Comparison of ENCODE assay signal across 17 mouse cellular contexts in genomic region chr16:44761811-44762210, GRCm38 (mm10). TPM values are rescaled to one million over a fixed set of nuclear protein-coding genes. Genes with fewer than 3 reads are reported as not detected.
DNase-seq lines count a peak whose midpoint lies in the region; ATAC-seq and TF ChIP-seq lines count a peak whose summit lies in the region.
"Had no signal": no experiment of that assay in that cellular context is flagged by ENCODE, and none has a peak within 500 bp of the region (broad histone marks: within the 10 kb centered on the region; RNA-seq: fewer than 3 reads in every experiment).

No protein-coding gene starts in this region.

- no peak overlapping the region for H3K4me2 ChIP-seq in forebrain, embryonic 14.5 days (ENCODE audit: low read length)
- H3K4me2 ChIP-seq in forebrain, embryonic 11.5 days (ENCODE audit: low read depth, low read length, severe bottlenecking) = no peak overlapping the region
- H3K4me2 ChIP-seq in liver, embryonic 14.5 days (ENCODE audit: low read depth) = no peak overlapping the region
- no peak overlapping the region for H3K4me2 ChIP-seq in liver, embryonic 11.5 days
- H3K4me2 ChIP-seq: limb, embryonic 12.5 days; lung, embryonic 15.5 days had no signal

- peak; percentile 12 for DNase-seq in forebrain, embryonic 14.5 days (ENCODE audit: low spot score)
- DNase-seq in forebrain, embryonic 11.5 days (ENCODE audit: low spot score) = no peak
- DNase-seq in liver, embryonic 14.5 days (ENCODE audit: low read depth in 3 of 3, low spot score in 3 of 3) = no peak
- no peak for DNase-seq in liver, embryonic 11.5 days (ENCODE audit: low spot score)
- peak; percentile 48 for DNase-seq in NIH3T3 (ENCODE audit: low read depth)
- DNase-seq in naive thymus-derived CD4-positive, alpha-beta T cell, adult 2 months (ENCODE audit: low read depth) = peak; percentile 67
- DNase-seq in thymus, postnatal 0 days (ENCODE audit: low spot score) = no peak
- no peak for DNase-seq in layer of hippocampus, adult 11-12 months (ENCODE audit: low spot score)
- DNase-seq: cerebellum, adult 8-10 months; embryo, embryonic 11 days; heart, postnatal 14 days; kidney, postnatal 14 days; right cerebral cortex, postnatal 25 days; thymus, adult 18-20 months had no signal

- H3K4me1 ChIP-seq in forebrain, embryonic 14.5 days (ENCODE audit: control insufficient read depth, insufficient read depth, low read length) = no peaks in the 10 kb centered on the region
- H3K4me1 ChIP-seq in forebrain, embryonic 11.5 days (replicated peaks; ENCODE audit: control insufficient read depth, insufficient read depth, low read length) = no peaks in the 10 kb centered on the region
- H3K4me1 ChIP-seq in liver, embryonic 14.5 days (replicated peaks; ENCODE audit: control insufficient read depth in 2 of 2, insufficient read depth in 2 of 2, low read length in 1 of 2) = peaks cover 0 to 7% of the 10 kb centered on the region in 2 experiments; a peak in 3 of 4 replicates
- 0 out of 2 replicates have a peak, but pooled peaks cover 2% of the 10 kb centered on the region for H3K4me1 ChIP-seq in liver, embryonic 11.5 days (replicated peaks; ENCODE audit: control insufficient read depth, insufficient read depth, low read length)
- H3K4me1 ChIP-seq: limb, embryonic 12.5 days; lung, embryonic 15.5 days; midbrain, embryonic 10.5 days had no signal

- H3K27me3 ChIP-seq in forebrain, embryonic 14.5 days (replicated peaks; ENCODE audit: control insufficient read depth, insufficient read depth, low read length) = no peaks in the 10 kb centered on the region
- H3K27me3 ChIP-seq in forebrain, embryonic 11.5 days (ENCODE audit: control insufficient read depth, insufficient read depth, low read length) = no peaks in the 10 kb centered on the region
- H3K27me3 ChIP-seq in liver, embryonic 14.5 days (ENCODE audit: control insufficient read depth, insufficient read depth, low read length) = no peaks in the 10 kb centered on the region
- no peaks in the 10 kb centered on the region for H3K27me3 ChIP-seq in liver, embryonic 11.5 days (replicated peaks; ENCODE audit: control insufficient read depth, insufficient read depth, low read length)
- H3K27me3 ChIP-seq: limb, embryonic 12.5 days; lung, embryonic 15.5 days had no signal

- TF ChIP-seq CTCF in liver, embryonic 14.5 days (IDR thresholded peaks at IDR 0.05; ENCODE audit: low read depth) = peak; percentile 5; the same call in 1 of the 2 replicates

- H3K4me3 ChIP-seq in forebrain, embryonic 14.5 days (ENCODE audit: low read depth, low read length) = no peak overlapping the region
- no peak overlapping the region for H3K4me3 ChIP-seq in forebrain, embryonic 11.5 days (ENCODE audit: low read depth, low read length)
- H3K4me3 ChIP-seq in liver, embryonic 14.5 days (ENCODE audit: insufficient read depth in 1 of 2, low read depth in 2 of 2, low read length in 2 of 2) = no peak overlapping the region
- H3K4me3 ChIP-seq in liver, embryonic 11.5 days (ENCODE audit: low read depth, low read length) = no peak overlapping the region
- H3K4me3 ChIP-seq: limb, embryonic 12.5 days; lung, embryonic 15.5 days; midbrain, embryonic 10.5 days had no signal

- H3K36me3 ChIP-seq in forebrain, embryonic 14.5 days (ENCODE audit: control insufficient read depth, insufficient read depth, low read length) = no peaks in the 10 kb centered on the region
- H3K36me3 ChIP-seq in forebrain, embryonic 11.5 days (ENCODE audit: control insufficient read depth, insufficient read depth, low read length) = no peaks in the 10 kb centered on the region
- no peaks in the 10 kb centered on the region for H3K36me3 ChIP-seq in liver, embryonic 14.5 days (replicated peaks; ENCODE audit: control insufficient read depth, insufficient read depth, low read depth)
- H3K36me3 ChIP-seq in liver, embryonic 11.5 days (ENCODE audit: control insufficient read depth, insufficient read depth, low read length) = no peaks in the 10 kb centered on the region
- H3K36me3 ChIP-seq: limb, embryonic 12.5 days; lung, embryonic 15.5 days; midbrain, embryonic 10.5 days had no signal

- WGBS in forebrain, embryonic 14.5 days = 67% methylated on average over 1 of the region's 1 CpGs
- WGBS in forebrain, embryonic 11.5 days = 76% methylated on average over 1 of the region's 1 CpGs
- WGBS in liver, embryonic 14.5 days (ENCODE audit: insufficient replicate concordance) = 25% methylated on average over 1 of the region's 1 CpGs
- WGBS in liver, embryonic 11.5 days = 49% methylated on average over 1 of the region's 1 CpGs

- H3K9me3 ChIP-seq in forebrain, embryonic 14.5 days (replicated peaks; ENCODE audit: control insufficient read depth, low read length) = no peaks in the 10 kb centered on the region
- H3K9me3 ChIP-seq in forebrain, embryonic 11.5 days (ENCODE audit: control insufficient read depth, low read length) = no peaks in the 10 kb centered on the region
- H3K9me3 ChIP-seq in liver, embryonic 14.5 days (ENCODE audit: control insufficient read depth, low read length) = no peaks in the 10 kb centered on the region
- H3K9me3 ChIP-seq in liver, embryonic 11.5 days (ENCODE audit: control insufficient read depth, low read length) = no peaks in the 10 kb centered on the region
- H3K9me3 ChIP-seq: limb, embryonic 12.5 days; lung, embryonic 15.5 days; midbrain, embryonic 10.5 days had no signal

- ATAC-seq in forebrain, embryonic 14.5 days = no peak
- no peak for ATAC-seq in forebrain, embryonic 11.5 days (replicated peaks; ENCODE audit: low FRiP score)
- no peak for ATAC-seq in liver, embryonic 14.5 days (ENCODE audit: insufficient read depth)
- no peak for ATAC-seq in liver, embryonic 11.5 days (replicated peaks; ENCODE audit: low FRiP score)

- TF ChIP-seq EP300 in liver, embryonic 14.5 days (IDR thresholded peaks at IDR 0.05; ENCODE audit: low read depth) = no peak

- no peak overlapping the region for H3K9ac ChIP-seq in forebrain, embryonic 14.5 days (ENCODE audit: low read length)
- no peak overlapping the region for H3K9ac ChIP-seq in forebrain, embryonic 11.5 days (ENCODE audit: low read length)
- no peak overlapping the region for H3K9ac ChIP-seq in liver, embryonic 14.5 days (replicated peaks)
- no peak overlapping the region for H3K9ac ChIP-seq in liver, embryonic 11.5 days (ENCODE audit: low read depth, low read length)
- H3K9ac ChIP-seq: limb, embryonic 12.5 days; lung, embryonic 15.5 days had no signal

- H3K27ac ChIP-seq in forebrain, embryonic 14.5 days (ENCODE audit: low read depth, low read length) = no peak overlapping the region
- H3K27ac ChIP-seq in forebrain, embryonic 11.5 days (ENCODE audit: low read depth, low read length) = no peak overlapping the region
- H3K27ac ChIP-seq in liver, embryonic 14.5 days = no peak overlapping the region
- no peak overlapping the region for H3K27ac ChIP-seq in liver, embryonic 11.5 days (ENCODE audit: low read depth, low read length)
- H3K27ac ChIP-seq: limb, embryonic 12.5 days; lung, embryonic 15.5 days; midbrain, embryonic 10.5 days had no signal

RNA-seq across cellular contexts. Expression of gene Cd200r1, which starts 3.7 kb away (rescaled TPM):
- 0.70 and 1.1 TPM in 2 replicates for polyA plus RNA-seq in forebrain, embryonic 14.5 days (2014; fragmentation: Nextera tagmentation; extraction: Ambion mirVana)
- polyA plus RNA-seq in forebrain, embryonic 11.5 days (2014; fragmentation: Nextera tagmentation; extraction: Ambion mirVana) = 0.29 and 0.55 TPM in 2 replicates
- 1.2 and 2.1 TPM in 2 replicates for polyA plus RNA-seq in liver, embryonic 14.5 days (2012; rRNA removed)
- 3.1 and 3.4 TPM in 2 replicates for polyA plus RNA-seq in liver, embryonic 14.5 days (2014; fragmentation: Nextera tagmentation; extraction: Ambion mirVana)
- polyA plus RNA-seq in liver, embryonic 11.5 days (2014; fragmentation: Nextera tagmentation; extraction: Ambion mirVana) = 5.9 and 6.1 TPM in 2 replicates
- polyA plus RNA-seq in thymus, postnatal 0 days (2015; fragmentation: Nextera tagmentation; extraction: Ambion mirVana) = 1.8 and 2.7 TPM in 2 replicates

RNA-seq across cellular contexts. Expression of gene Gtpbp8, which starts 15.6 kb away (rescaled TPM):
- polyA plus RNA-seq in forebrain, embryonic 14.5 days (2014; fragmentation: Nextera tagmentation; extraction: Ambion mirVana) = 38.0 and 45.5 TPM in 2 replicates
- polyA plus RNA-seq in forebrain, embryonic 11.5 days (2014; fragmentation: Nextera tagmentation; extraction: Ambion mirVana) = 29.6 and 34.2 TPM in 2 replicates
- 2.6 and 4.1 TPM in 2 replicates for polyA plus RNA-seq in liver, embryonic 14.5 days (2012; rRNA removed)
- polyA plus RNA-seq in liver, embryonic 14.5 days (2014; fragmentation: Nextera tagmentation; extraction: Ambion mirVana) = 16.3 and 20.2 TPM in 2 replicates
- polyA plus RNA-seq in liver, embryonic 11.5 days (2014; fragmentation: Nextera tagmentation; extraction: Ambion mirVana) = 30.3 and 32.5 TPM in 2 replicates
- 26.8 and 28.0 TPM in 2 replicates for polyA plus RNA-seq in thymus, postnatal 0 days (2015; fragmentation: Nextera tagmentation; extraction: Ambion mirVana)

RNA-seq across cellular contexts. Expression of gene Nepro, which starts 37.7 kb away (rescaled TPM):
- polyA plus RNA-seq in forebrain, embryonic 14.5 days (2014; fragmentation: Nextera tagmentation; extraction: Ambion mirVana) = 3.8 and 4.5 TPM in 2 replicates
- polyA plus RNA-seq in forebrain, embryonic 11.5 days (2014; fragmentation: Nextera tagmentation; extraction: Ambion mirVana) = 11.9 and 13.2 TPM in 2 replicates
- polyA plus RNA-seq in liver, embryonic 14.5 days (2012; rRNA removed) = 2.2 and 3.9 TPM in 2 replicates
- polyA plus RNA-seq in liver, embryonic 14.5 days (2014; fragmentation: Nextera tagmentation; extraction: Ambion mirVana) = 2.4 and 2.8 TPM in 2 replicates
- 10.1 and 10.4 TPM in 2 replicates for polyA plus RNA-seq in liver, embryonic 11.5 days (2014; fragmentation: Nextera tagmentation; extraction: Ambion mirVana)
- 4.8 and 5.8 TPM in 2 replicates for polyA plus RNA-seq in thymus, postnatal 0 days (2015; fragmentation: Nextera tagmentation; extraction: Ambion mirVana)

RNA-seq across cellular contexts. Expression of gene Cd200r4, which starts 49.7 kb away (rescaled TPM):
- polyA plus RNA-seq in forebrain, embryonic 14.5 days (2014; fragmentation: Nextera tagmentation; extraction: Ambion mirVana) = not detected in 2 replicates
- 0.32 TPM in 1 of 2 replicates, not detected in the other for polyA plus RNA-seq in forebrain, embryonic 11.5 days (2014; fragmentation: Nextera tagmentation; extraction: Ambion mirVana)
- polyA plus RNA-seq in liver, embryonic 14.5 days (2012; rRNA removed) = 0.25 and 0.50 TPM in 2 replicates
- 0.52 and 0.53 TPM in 2 replicates for polyA plus RNA-seq in liver, embryonic 14.5 days (2014; fragmentation: Nextera tagmentation; extraction: Ambion mirVana)
- 0.17 and 0.51 TPM in 2 replicates for polyA plus RNA-seq in liver, embryonic 11.5 days (2014; fragmentation: Nextera tagmentation; extraction: Ambion mirVana)
- polyA plus RNA-seq in thymus, postnatal 0 days (2015; fragmentation: Nextera tagmentation; extraction: Ambion mirVana) = 0.31 and 0.36 TPM in 2 replicates
- polyA plus RNA-seq: limb, embryonic 12.5 days had no signal

Comparison
In these comparisons a context has a peak if more than half of its experiments do, and no peak if none do; other contexts are left out.
1. DNase-seq: peak in forebrain, embryonic 14.5 days (single experiment), NIH3T3 (single experiment) and naive thymus-derived CD4-positive, alpha-beta T cell, adult 2 months (single experiment); none in forebrain, embryonic 11.5 days (single experiment), liver, embryonic 14.5 days (0 of 3), liver, embryonic 11.5 days (single experiment), thymus, postnatal 0 days (single experiment) and layer of hippocampus, adult 11-12 months (single experiment).